Mouse (Mus musculus): ENCODE data around the gene Atox1.
A peak's percentile ranks its signal among the peaks of the same experiment; 100 is the strongest.

Atox1 gene

GRCm38 (mm10) chr11:55461019-55461645, at the start of gene Atox1:
TSS of gene Atox1 (minus strand) at chr11:55461239.
- peak; percentile 91 for DNase-seq

- no peak for DNase-seq
Measured at GRCm38 (mm10) chr11:55505485-55505884, 44.4 kb upstream of the Atox1 start.

DNA sequence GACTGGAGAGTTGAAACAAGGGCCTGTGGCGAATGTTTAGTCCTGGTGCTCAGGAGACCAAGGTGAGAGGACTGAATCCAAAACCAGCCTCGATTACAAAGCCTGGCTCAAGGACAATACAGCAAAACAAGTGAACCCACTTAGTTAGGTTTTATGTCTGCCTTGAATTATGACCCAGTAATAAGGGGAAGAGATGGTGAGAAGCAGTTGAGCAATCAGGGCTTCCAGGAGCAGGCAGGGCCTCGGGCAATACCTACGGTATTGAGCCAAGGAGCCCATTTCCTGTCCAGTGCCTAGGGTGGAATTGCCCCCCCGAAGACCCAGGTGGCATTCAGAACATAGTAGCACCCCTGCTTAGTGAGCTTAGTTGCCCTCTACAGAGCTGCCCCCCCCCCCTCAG, 41.8 kb upstream of the Atox1 start:
- no peak for DNase-seq

DNA sequence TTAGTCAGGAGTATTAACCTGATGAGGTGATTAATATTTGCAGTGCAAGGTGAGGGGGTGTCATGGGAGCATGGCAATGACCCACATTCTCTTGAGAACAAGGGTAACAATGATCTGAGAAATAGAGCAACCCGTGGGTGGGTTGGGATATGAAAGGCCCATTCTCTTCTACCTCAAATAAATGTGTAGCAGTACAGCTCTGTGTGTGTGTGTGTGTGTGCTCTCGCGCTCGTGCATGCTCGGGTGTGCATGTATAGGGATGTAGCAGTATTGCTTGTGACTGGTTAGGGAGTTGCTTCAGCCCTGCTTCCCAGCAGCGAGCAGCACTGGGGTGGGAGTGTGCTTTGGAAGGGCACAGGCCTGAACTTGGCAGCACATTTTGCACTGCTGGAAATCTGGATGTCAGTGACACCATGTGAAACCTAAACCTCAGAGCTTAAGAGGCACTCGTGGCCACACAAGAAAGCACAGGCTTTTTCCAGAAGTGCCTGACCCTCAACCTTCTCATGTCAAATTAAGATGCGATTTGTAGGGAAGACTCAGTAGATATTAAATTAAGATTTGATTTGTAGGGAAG, 41.0 kb upstream of the Atox1 start:
- no peak for DNase-seq

GRCm38 (mm10) chr11:55497885-55498284, 36.8 kb upstream of the Atox1 start:
- DNase-seq, result peak; percentile 38

DNA sequence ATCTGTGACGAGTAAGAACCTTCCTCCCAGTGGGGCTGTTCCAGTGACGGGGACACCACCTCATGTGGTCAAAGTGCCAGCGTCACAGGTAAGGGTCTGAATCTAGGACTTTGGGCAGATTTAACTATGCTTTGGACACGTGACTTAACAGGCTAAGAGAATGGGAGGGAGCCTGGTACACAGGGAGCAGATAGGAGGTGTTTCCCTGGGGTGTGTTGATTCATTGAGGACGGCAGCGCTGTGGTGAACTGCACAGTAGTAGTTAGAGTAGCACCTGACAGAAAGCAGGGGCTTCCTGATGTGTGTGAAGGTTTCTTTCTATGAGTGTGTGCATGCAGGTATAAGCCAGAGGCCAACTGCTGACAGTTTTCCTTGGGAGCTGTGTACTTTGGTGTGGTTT, 35.1 kb upstream of the Atox1 start:
- no peak for DNase-seq

- DNase-seq, result no peak
Measured at GRCm38 (mm10) chr11:55485443-55485842, 24.4 kb upstream of the Atox1 start.

GRCm38 (mm10) chr11:55473219-55473618, 12.2 kb upstream of the Atox1 start:
- DNase-seq, result no peak

DNA sequence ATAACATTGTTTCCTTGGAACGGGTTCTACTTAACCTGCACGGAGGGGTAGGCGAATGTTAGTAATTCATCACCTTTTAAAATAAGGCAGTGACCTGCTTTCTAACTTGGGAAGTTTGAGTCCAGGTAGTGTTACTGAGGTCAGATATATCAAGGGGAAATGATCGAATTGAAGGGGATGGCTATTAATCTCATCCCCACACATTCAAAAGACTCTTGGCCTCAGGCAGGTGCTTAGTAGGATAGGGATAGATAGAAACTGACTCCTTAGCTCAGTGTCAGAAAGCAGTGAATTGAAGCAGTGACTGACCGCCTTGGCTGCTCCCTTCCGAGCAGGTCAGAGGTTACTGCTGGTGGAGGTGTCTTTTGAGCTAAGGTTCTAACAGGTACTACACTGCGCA, 10.4 kb upstream of the Atox1 start:
- DNase-seq, result no peak

DNA sequence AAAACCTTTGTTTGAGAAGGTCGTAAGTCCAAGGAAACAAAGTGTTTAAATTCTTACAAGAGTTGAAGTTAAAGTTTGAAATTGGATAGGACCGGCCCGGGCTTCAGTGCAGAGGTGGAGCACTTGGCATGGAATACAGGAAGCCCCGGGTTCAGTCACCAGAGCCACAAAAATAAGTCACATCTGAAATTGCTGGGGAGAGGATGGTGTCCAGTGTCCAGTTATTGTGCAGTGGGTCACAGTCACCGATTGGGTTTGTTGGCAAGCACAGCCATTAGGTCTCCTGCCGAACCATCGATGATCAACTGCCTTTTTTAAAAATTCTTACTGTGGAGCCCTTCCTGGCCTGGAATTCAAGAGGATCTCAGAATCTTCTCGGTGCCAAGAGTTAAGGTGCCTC, 9.7 kb upstream of the Atox1 start:
- no peak for DNase-seq

DNA sequence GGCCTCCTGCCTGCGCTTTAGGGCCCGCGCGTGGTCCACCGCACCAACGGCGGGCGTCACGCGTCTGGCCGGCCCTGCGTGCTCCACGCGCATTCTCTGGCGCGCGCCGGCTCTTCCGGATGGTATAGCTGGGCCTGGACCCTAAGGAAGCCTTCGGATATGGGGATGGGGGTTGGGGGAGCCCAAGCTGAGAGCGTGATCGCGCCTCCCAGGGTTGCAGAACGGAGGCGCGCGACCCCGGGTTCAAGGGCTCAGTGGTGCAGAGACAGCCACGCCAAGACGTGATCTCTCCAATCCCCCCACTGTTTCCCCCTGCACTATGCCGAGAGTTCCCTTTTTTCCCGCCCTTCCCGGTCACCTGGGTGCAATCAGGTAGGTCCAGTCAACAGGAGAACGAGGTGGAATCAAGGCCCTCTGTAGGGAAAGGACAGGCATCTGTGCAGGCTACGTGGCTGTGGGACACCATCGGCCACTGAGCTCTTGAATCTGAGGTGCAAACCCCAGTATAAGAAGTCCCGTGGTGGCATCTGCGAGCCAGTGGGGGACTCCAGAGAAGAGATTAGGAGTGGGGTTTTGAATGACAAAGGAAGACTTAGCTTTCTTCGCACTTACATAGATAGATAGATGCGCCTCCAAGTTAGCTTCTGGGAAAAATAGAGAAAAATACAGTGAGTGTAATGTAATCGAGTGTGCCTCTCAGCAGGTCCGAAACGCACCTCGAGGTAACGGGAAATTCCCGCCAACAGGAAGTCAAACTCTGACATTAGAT, 9.1 kb upstream of the Atox1 start:
- peak; percentile 65 for DNase-seq

GRCm38 (mm10) chr11:55469048-55469843, 8.2 kb upstream of the Atox1 start, which contains the start of gene G3bp1:
TSS of gene G3bp1 (plus strand) at chr11:55469685.
- DNase-seq, result peak; percentile 99

- peak; percentile 59 for DNase-seq
Measured at GRCm38 (mm10) chr11:55468611-55469047, 7.6 kb upstream of the Atox1 start.

GRCm38 (mm10) chr11:55468012-55468411, 7.0 kb upstream of the Atox1 start:
- DNase-seq, result no peak

GRCm38 (mm10) chr11:55465177-55465576, 4.1 kb upstream of the Atox1 start:
- no peak for DNase-seq

DNA sequence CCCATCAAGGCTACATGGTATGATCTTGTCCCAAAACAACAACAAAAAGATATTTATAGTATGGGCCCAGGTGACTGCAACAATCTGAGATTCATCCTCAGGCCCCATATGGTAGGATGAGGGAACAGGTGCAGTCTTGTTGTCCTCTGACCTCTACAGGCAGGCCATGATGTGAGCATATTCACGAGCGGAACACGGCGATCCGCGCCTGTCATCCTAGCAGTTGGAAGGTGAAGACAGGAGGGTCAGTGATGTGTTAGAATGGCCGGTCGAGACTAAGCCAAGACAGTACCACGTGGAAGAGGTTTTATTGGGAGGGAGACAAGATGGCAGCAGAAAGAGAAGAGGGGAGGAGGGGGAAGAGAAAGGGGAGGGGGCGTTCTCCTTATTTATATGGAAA, 3.7 kb upstream of the Atox1 start:
- DNase-seq, result no peak

GRCm38 (mm10) chr11:55462149-55462548, 1.1 kb upstream of the Atox1 start:
- DNase-seq, result no peak

- DNase-seq, result peak; percentile 55
Measured at GRCm38 (mm10) chr11:55460559-55461018, 450 bp downstream of the Atox1 start.

GRCm38 (mm10) chr11:55459850-55460558, 1.0 kb downstream of the Atox1 start:
- DNase-seq, result no peak

DNA sequence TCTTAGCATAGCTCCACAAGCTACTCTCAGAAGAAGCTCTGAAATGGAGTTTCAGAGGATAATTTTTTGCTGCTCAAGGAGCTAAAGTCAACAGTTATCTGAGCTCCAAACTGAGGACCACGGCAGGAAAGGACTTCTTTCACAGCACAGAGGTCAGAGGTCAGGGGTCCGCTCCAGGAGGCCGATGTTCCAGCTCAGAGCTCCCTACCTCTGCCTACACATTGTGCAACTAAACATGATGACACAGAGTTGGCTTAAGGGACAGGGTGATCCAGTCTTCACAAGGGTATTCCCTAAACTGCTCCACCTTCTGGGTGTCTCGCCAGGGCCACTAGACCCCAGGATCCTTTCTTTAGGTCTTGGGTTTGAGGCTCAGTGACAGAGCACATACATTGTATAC, 2.5 kb downstream of the Atox1 start:
- no peak for DNase-seq

DNA sequence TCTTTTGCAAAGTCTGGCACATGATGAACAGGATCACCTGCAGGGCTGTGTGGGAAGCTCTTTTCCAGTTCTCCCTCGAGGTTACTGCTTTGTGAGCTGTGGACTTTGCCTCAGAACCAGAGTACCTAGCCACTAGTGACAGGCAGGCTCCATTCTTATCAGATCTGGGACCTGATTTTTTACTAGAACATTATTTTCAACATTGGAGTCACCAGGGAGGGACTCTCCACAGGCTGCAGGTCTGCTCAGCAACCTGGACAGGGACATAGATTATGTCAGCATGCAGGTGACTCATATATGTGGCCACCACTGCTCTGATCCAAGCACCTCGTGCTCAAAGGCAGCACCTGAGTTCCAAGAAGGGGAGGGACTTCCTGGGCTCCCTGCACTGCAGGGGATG, 5.9 kb downstream of the Atox1 start:
- DNase-seq, result no peak

GRCm38 (mm10) chr11:55453640-55454039, 7.4 kb downstream of the Atox1 start:
- DNase-seq, result no peak

DNA sequence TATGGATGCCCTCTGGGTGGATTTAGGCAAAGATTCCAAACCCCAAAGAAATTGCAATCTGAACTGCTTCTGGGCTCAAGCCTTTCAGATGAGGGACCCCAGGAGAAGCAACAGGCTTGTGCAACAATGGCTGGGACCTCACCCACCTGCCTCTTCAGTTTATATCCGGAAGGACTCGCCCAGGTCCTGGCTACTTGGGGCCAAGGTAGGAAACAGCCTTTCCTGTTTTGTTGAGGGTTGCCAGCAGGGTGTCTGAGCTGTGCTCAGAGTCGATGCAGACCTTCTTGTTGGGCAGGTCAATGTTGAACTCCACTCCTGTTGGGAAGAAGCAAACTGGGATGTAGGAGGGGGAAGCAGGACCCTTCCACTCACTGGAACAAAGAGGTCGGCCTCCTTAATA, 10.7 kb downstream of the Atox1 start:
- no peak for DNase-seq
